Mouse (Mus musculus) erythroblast, embryonic 14.5 days (primary cell): ENCODE data around the gene Gyg. TPM values are rescaled to one million over a fixed set of nuclear protein-coding genes. Genes with fewer than 3 reads are reported as not detected.

Source experiments
- H3K27me3 ChIP-seq: 2 replicates; pipeline ENCODE4 v1.6.1; 2012; ENCODE audit warnings: inconsistent platforms; ENCODE audit not compliant: control insufficient read depth
- H3K36me3 ChIP-seq: 2 replicates; pipeline ENCODE4 v1.6.1; 2012; ENCODE audit warnings: mild to moderate bottlenecking, inconsistent platforms; ENCODE audit not compliant: control insufficient read depth
- H3K4me1 ChIP-seq: 2 replicates; pipeline ENCODE4 v1.6.1; 2012; ENCODE audit warnings: inconsistent platforms; ENCODE audit not compliant: control insufficient read depth
- H3K4me3 ChIP-seq: replicated peaks from 2 replicates; pipeline ENCODE3; 2012; ENCODE audit warnings: moderate library complexity, mild to moderate bottlenecking, inconsistent platforms
- H3K9me3 ChIP-seq: 2 replicates; pipeline ENCODE4 v1.6.1; 2012; ENCODE audit warnings: low read length, inconsistent platforms, mixed read lengths; ENCODE audit not compliant: control insufficient read depth
- GATA1 ChIP-seq: IDR thresholded peaks from 2 replicates; pipeline ENCODE4 v1.6.1; 2012; ENCODE audit warnings: low read length, inconsistent platforms, mixed read lengths
- TAL1 ChIP-seq: IDR thresholded peaks from 3 replicates; pipeline ENCODE4 v1.6.1; 2012; ENCODE audit warnings: low read length, inconsistent platforms, mixed read lengths
- polyA plus RNA-seq: library from polyadenylated mRNA; stranded (reverse); fragments of >175 nt; gene quantifications from 2 replicates; pipeline ENCODE4 v1.2.3, GENCODE M21; 2012

Gene Gyg
- polyA plus RNA-seq, 1 experiment = 0.10 TPM

GRCm38 (mm10) chr3:20119686-20120244 is 35.4 kb downstream of the Gyg start:
- TF ChIP-seq GATA1 (no peak), TAL1 (no peak)
- H3K36me3 ChIP-seq = peaks cover 17% of the 10 kb centered on the region
- H3K27me3 ChIP-seq = no peaks in the 10 kb centered on the region
- no peaks in the 10 kb centered on the region for H3K4me1 ChIP-seq
- no peak overlapping the region for H3K4me3 ChIP-seq
- H3K9me3 ChIP-seq = no peaks in the 10 kb centered on the region

- TF ChIP-seq TAL1 (no peak), GATA1 (no peak)
- Histone ChIP-seq H3K4me3 (no peak overlapping the region), H3K9me3 (no peaks in the 10 kb centered on the region), H3K4me1 (no peaks in the 10 kb centered on the region), H3K27me3 (no peaks in the 10 kb centered on the region), H3K36me3 (peaks cover 17% of the 10 kb centered on the region)
These were observed 36.0 kb downstream of the Gyg start for GRCm38 (mm10) chr3:20119044-20119591.

GRCm38 (mm10) chr3:20111913-20112312 is 43.2 kb downstream of the Gyg start:
- Histone ChIP-seq H3K36me3 (peaks cover 23% of the 10 kb centered on the region), H3K4me3 (no peak overlapping the region), H3K27me3 (no peaks in the 10 kb centered on the region), H3K4me1 (no peaks in the 10 kb centered on the region), H3K9me3 (no peaks in the 10 kb centered on the region)
- no peak for TF ChIP-seq GATA1

- Histone ChIP-seq H3K27me3 (no peaks in the 10 kb centered on the region), H3K4me1 (no peaks in the 10 kb centered on the region), H3K9me3 (no peaks in the 10 kb centered on the region), H3K4me3 (no peak overlapping the region), H3K36me3 (peaks cover 19% of the 10 kb centered on the region)
- TF ChIP-seq TAL1 = no peak
- TF ChIP-seq GATA1 = no peak
These were observed 46.2 kb downstream of the Gyg start for GRCm38 (mm10) chr3:20108881-20109280.

- Histone ChIP-seq H3K4me3 (no peak overlapping the region), H3K4me1 (no peaks in the 10 kb centered on the region), H3K9me3 (no peaks in the 10 kb centered on the region), H3K27me3 (no peaks in the 10 kb centered on the region), H3K36me3 (peaks cover 4% of the 10 kb centered on the region)
- TF ChIP-seq GATA1 (no peak), TAL1 (no peak)
These were observed 50.3 kb downstream of the Gyg start for GRCm38 (mm10) chr3:20104776-20105175.

- no peak overlapping the region for H3K4me3 ChIP-seq
- H3K4me1 ChIP-seq = no peaks in the 10 kb centered on the region
- TF ChIP-seq TAL1 = no peak
- TF ChIP-seq GATA1 = no peak
- no peaks in the 10 kb centered on the region for H3K27me3 ChIP-seq
- H3K36me3 ChIP-seq = no peaks in the 10 kb centered on the region; the same call in 1 of the 2 replicates
- no peaks in the 10 kb centered on the region for H3K9me3 ChIP-seq
These were observed 50.8 kb downstream of the Gyg start for GRCm38 (mm10) chr3:20104318-20104717.

GRCm38 (mm10) chr3:20103830-20104229 is 51.3 kb downstream of the Gyg start:
- no peaks in the 10 kb centered on the region for H3K27me3 ChIP-seq
- TF ChIP-seq GATA1 (no peak), TAL1 (no peak)
- H3K4me3 ChIP-seq = no peak overlapping the region
- no peaks in the 10 kb centered on the region for H3K4me1 ChIP-seq
- no peaks in the 10 kb centered on the region; the same call in 1 of the 2 replicates for H3K36me3 ChIP-seq
- no peaks in the 10 kb centered on the region for H3K9me3 ChIP-seq

- no peaks in the 10 kb centered on the region for H3K4me1 ChIP-seq
- no peaks in the 10 kb centered on the region for H3K9me3 ChIP-seq
- no peak overlapping the region for H3K4me3 ChIP-seq
- no peaks in the 10 kb centered on the region for H3K27me3 ChIP-seq
- no peak for TF ChIP-seq TAL1
- peaks cover 12% of the 10 kb centered on the region for H3K36me3 ChIP-seq
These were observed 73.0 kb downstream of the Gyg start for GRCm38 (mm10) chr3:20082161-20082560.

DNA sequence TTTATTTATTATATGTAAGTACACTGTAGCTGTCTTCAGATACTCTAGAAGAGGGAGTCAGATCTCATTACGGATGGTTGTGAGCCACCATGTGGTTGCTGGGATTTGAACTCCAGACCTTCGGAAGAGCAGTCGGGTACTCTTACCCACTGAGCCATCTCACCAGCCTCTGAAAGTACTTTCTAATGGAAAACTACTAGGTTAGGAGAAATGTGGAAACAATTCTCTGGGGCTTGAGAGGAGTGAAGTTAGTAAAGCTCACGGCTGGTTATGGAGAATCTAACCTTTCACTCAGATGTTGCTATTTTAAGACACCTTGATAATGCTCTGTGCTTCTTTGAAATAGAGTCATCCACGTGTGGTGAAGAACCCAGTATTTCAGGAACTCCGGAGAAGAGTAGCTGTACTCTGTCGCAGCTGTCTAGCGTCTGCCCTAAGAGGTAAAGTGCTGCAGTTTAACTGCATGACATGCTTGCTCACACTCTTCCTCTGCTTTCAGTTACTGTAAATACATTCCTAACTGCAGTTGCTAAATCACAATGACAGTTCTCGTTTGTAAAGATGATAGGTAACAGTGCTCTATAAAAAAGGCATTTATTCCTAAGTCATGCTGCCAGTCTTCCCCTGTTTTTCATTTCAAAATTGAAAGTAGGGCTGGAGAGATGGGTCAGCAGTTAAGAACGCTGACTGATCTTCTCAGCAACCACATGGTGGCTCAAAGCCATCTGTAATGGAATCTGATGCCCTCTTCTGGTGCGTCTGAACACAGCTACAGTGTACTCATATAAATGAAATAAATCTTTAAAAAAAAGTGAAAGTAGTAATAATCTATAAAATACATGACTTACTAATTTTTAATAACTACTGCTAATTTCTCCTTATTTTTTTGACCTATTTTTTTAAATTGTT is 78.7 kb downstream of the Gyg start:
- H3K4me3 ChIP-seq = no peak overlapping the region
- H3K36me3 ChIP-seq = peaks cover 10% of the 10 kb centered on the region
- no peaks in the 10 kb centered on the region for H3K27me3 ChIP-seq
- TF ChIP-seq TAL1 (no peak), GATA1 (no peak)
- no peaks in the 10 kb centered on the region for H3K9me3 ChIP-seq
- no peaks in the 10 kb centered on the region for H3K4me1 ChIP-seq

Other genes starting within 250 kb of the Gyg start
- gene Cp, start 198.3 kb downstream of the Gyg start, polyA plus RNA-seq = not detected in 2 replicates
- gene Hps3, start 120.0 kb downstream of the Gyg start, polyA plus RNA-seq = 0.10 and 0.18 TPM in 2 replicates
- 0.17 and 0.28 TPM in 2 replicates for gene Hltf, start 97.5 kb downstream of the Gyg start, polyA plus RNA-seq
- gene Cpa3, start 86.9 kb upstream of the Gyg start, polyA plus RNA-seq = 0.03 and 0.24 TPM in 2 replicates
- not detected in 2 replicates for gene Cpb1, start 120.4 kb upstream of the Gyg start, polyA plus RNA-seq
- gene Agtr1b, start 211.9 kb upstream of the Gyg start, polyA plus RNA-seq = not detected in 2 replicates